Mouse (Mus musculus) layer of hippocampus, adult 9-11 months (tissue): ENCODE measurements around the gene Rtn2.

Source experiments
- DNase-seq: peaks from one replicate; pipeline ENCODE4 v3.0.0; 2022

The Rtn2 gene

DNA sequence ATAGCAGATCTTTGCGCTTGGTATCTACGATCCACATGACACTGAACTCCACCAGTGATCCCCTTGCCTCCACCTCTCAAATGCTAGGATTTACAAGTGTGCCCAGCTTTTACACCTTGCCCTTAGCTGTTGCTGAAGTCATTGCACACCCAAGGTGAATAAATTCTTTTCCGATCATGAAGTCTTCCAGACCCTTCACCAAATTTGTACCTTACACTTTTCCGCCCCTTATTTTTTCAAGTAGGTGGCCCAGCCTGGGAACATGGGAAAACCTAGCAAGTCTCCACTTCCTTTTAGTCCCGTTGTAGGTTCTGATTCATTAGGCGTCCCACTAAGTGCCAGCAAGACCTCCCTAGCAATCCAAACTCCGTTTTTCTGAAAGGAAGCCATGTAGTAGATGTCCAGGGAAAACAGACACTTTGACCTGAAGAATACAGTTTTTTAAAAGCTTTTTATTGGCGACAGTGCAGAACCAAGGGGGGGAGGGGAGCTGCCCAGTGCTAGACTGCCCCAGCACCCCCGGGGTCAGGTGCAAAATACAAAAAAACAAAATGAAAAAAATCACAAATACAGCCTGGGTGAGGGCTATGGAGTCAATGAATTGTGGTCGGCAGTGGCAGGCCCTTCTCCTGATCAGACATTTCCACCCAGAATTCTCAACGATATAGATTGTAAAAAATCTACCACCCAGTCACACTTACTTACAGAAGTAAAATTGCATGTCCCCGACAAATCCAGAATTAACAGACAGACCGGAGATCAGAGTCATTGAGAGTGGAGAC, 20.0 kb downstream of the Rtn2 start:
- no peak for DNase-seq

GRCm38 (mm10) chr7:19303046-19303305, 20.6 kb downstream of the Rtn2 start:
- DNase-seq = no peak

DNA sequence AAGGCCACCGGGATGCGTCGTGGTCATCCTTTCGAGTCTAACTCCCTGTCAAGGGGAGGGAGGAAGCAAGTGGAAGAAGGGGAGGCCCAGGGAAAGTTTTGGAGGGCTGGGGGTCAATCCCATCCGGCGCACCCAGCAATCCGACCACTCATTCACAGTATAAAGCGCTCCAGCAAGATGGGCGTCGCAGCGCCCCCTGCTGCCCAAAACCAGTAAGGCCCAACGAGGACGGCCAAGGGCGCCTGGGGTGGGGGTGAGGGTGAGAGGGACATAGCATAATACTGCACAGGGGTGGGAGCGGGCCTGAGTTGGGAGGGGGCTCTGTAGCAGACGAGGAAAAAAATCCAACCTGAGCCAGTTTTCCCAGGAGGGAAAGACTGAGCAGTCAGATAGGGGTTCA, 21.3 kb downstream of the Rtn2 start:
- no peak for DNase-seq

GRCm38 (mm10) chr7:19304501-19305412, 22.3 kb downstream of the Rtn2 start:
- no peak for DNase-seq

DNA sequence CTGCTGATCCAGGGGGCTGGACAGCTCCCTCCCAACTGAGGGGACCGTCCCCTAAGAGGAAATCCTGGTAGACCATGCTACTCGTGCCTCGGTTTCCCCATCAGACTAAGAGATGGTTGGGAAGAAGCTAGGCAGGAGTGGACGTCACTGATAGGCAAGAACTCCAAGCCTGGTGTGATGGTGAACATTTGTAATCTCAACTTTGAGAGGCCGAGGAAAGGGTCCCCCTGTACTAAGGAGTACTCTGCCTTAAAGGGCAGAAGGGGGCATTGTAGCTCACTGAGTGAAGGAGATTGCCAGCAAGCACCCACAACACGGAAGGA, 22.9 kb downstream of the Rtn2 start:
- no peak for DNase-seq

DNA sequence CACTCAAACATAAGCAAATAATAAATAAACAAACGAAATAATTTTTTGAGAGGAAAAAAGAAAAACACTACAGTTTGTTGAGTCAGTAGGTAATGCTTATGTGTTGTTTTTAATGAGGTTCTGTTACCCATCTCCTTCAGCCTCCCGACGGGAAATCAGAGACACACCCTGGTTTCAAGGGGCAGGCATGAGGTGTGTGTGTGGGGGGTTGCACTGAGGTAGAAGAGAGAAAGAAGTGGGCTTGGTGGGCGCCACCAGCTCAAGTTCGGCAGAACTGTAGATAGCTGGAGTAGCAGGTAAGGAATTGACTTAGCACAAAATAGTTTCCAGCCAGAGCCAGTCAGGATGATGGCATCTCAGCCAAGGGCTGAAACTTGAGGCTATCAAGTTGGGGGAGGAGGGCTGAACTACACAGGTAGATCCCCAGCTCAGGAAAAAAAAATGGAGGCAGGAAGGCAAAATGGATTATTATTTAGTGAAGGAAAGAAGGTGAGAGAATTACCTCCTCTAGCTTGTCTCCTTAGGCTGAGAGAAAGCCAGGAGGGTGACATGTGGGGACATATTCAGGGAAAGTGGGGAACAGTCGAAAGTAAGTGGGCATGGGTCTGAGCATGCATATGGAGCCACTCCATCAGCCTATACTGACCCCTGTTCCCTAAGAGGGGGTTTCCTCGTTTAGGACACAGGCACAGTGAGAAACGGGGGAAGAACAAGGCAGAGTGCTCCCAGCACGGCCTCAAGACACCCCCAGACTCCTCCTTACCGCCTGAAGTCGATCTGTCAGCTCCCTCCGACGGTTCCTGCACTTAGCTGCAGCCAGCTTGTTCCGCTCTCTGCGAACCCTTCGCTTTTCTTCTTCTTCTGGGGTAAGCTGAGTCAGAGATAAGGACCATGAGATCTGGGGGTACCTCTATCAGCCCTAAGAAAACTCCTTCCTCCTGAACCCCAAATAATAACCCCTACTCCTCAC, 23.7 kb downstream of the Rtn2 start:
- no peak for DNase-seq

DNA sequence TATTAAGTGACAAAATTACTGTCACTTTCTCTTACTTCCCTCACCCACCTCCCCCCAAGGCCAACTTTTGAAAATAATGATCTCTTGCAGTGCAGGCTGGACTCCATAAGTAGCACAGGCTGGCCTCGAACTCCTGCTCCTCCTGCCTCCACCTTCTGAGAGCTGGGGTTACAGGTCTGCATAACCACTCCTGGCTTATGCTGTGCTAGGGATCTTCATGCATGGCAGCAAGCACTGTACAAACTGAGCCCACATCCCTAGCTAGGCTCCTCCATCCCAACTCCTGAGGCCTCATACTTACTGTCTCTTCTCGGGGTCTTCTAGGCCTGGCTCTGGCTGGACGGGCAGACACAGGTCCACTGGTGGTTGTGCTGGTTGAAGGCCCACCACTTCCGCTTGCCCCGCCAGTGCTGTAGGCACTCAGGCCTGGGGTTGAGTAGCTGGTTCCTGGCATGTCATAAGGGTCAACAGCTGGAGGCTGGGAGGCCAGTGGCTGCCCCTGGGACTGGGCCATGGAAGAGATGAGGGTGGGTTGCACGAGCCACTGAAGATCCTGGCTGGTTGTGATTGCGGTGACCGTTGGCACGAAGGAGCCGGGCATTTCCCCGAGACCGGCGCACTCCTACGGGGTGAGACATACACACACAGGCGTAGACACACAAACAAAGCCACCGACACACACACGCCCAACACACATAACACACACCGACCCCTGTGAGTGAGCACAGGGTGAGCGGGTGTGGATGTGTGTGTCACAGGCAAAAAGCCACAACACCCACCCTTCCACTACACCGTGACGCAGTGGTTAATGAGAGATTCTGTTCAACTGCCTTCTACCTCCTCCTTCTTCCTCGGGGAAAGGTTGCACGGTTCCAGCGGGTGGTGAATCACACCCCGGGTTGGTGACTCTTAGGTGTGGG, 24.7 kb downstream of the Rtn2 start:
- DNase-seq = no peak

DNA sequence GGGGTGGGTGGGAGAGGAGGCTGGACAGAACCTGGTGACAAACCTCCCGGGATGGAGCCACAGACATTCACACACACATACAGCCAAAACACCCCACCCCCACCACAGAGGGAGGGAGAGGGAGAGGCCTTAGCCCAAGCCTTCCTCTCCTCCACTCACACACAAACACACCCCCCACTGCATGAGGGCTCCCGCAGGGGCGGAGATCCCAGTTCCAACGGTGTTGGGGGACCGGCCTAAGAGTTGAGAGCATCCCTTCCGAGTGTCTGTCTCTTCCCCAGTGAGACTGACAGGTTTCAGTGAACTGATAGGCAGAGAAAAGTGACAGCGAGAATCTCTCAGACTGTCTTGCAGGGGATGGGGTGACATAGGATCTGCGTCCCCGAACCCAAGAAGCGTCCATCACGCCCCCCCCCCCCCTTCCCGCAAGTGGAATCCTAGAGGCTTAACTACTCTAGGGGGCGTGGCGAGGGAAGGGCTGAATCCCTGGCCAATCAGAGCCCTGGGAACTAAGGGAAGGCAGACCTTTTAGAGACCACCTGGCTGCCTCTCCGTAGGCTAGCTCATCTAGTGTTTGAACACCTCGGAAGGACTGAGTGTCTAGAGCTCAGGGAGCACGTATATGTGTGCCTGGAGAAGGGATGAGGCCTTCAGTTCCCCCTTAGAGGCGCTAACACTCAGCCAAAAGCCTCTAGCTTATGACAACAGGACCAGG, 25.5 kb downstream of the Rtn2 start:
- DNase-seq = peak; percentile 85

DNA sequence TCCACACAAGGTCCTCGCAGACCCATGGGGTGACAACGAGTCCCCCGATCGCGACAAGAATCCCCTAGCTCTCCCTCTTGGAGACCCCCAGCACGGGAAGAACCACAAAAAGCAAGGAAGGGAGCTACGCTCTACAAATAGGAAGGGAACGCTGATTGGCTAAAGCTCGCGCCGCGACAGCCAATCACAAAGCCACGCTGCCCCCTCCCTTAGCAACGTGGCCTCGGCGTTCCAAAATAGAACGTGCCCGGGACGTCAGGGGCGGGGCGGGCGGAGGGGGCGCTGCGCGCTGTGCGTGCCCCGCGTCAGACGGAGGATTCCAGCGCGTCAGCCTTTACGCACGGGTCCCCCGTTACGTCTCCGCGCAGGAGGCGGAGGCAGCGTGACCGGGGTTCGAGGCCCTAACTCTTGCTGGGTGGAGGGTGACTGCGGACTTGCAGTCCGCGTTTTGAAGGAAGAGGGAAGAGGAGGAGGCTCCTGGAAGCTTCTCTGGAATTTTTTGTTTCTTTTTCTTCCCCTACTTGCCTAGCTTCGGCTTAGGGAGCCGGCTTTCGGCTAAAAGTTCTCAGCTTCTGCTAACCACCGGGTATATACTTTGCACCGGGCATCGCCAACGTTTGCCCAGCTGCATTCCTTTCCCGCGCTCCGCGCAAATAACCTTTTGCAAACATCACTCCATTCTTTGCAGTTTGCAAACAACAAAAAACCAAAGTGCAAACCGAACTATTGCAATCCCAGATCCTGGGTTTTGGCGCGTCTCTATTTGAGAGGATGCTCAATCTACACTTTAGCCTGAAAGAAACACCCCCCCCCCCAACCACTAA, 26.2 kb downstream of the Rtn2 start:
- DNase-seq = peak; percentile 96

GRCm38 (mm10) chr7:19309278-19309883, 27.0 kb downstream of the Rtn2 start:
- no peak for DNase-seq

DNA sequence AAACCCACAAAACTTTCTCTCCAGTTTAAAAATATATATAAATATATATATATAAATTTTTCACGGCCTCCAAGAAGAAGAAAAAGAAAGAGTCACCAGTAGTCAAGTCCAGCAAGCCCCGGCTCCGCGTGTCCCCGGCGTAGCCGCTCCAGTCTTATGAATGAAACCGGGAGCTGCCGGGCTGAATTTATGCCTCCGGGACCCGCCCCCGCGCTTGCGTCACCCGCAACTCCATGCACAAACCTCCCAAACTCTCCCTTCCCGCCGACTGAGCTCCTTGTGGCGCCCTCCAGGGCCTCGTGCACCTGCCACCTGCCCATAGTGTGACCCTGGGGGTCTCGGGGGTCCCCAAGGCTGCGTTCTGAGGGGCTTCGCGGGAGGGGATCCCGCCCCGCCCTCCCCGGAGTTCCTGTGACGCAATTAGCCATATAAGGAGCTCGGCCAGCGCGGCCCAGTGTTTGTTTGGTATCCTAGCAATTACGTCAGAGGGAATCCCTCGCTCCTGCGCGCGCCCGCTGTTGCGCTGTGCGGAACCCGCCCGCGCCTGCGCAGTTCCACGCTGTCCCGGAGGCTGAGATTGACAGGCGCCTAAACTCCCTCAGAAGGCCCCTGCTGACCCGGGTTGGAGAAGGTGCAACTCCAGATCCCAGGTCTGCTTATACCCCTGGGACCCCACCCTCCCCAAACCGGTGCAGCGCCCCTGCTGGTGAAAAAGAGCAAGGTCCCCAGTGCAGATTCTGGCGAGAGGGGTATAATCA, 27.6 kb downstream of the Rtn2 start, which contains the start of gene Fosb:
Fosb (minus strand) TSS at position 168 of the 758 bp plus-strand sequence.
- DNase-seq = peak; percentile 97

DNA sequence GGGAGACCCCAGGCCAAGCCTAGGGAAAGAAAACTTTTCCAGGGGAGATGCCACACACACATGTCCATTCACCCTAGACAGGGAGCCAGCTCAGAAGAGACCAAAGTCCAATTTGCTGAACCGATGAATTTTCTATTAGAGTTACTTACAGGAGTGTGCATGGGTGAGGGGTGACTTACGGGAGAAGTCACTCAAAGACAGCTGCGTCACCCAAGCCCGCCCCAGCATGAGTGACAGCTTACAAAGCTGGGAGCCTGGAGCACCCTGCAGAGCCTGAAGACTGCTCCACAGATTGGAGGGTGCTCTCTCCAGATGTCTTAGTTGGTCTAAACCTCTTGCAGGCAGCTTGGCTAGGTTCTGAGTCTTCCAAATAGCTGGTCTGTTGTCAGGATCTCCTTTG, 29.6 kb downstream of the Rtn2 start:
- no peak for DNase-seq

DNA sequence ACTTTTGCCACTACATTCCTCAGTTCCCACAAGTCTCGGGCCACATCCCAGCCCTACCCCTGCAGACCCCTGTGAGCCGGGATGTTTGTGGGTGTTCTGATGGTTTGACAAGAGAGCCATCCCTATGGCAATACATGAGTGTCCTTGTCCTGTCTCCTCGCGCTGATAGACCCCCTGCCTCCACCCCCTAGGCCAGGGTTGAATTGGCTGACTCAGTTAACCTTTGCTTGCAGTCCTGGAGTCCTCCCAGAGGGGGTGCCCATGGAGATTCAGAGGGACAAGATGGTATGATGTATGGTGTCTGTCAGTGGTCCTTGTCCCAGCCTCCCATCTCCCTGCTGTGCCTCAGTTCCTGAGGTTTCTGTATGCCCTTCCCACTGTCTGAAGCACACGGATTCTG, 31.6 kb downstream of the Rtn2 start:
- DNase-seq = no peak

DNA sequence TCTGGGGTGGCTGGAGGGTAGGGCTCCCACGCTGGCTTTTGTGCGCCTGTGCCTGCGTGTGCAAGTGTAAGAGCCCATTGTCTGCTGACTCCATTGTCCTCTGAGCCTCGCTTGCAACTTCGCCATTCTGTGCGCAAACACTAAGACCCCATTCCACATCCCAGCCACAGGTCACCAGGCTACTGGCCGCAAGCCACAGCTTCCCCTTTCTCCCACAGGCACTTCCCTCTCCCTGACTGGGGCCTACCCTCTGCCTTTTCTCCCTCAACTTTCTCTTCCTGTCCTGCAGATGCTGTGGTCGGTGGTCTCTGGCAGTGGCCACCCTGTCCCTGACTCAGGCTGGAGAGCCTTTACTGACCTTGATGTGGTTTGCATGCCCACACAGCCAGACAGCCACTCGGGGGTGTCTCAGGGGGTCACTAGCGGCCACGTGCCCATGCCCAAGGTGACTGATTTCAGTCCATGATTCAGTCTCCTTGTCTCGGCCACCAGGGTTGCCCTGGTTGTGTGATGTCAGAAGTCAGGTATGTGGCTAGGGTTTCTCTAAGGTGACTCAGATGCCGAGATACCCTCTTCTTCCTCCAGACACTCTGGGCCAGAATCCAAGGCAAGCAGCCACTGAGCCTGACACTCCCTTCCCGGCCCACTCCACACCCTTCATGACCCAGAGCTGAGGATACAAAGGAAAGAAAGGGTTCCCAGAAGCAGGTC, 34.2 kb downstream of the Rtn2 start:
- DNase-seq = peak; percentile 65

DNA sequence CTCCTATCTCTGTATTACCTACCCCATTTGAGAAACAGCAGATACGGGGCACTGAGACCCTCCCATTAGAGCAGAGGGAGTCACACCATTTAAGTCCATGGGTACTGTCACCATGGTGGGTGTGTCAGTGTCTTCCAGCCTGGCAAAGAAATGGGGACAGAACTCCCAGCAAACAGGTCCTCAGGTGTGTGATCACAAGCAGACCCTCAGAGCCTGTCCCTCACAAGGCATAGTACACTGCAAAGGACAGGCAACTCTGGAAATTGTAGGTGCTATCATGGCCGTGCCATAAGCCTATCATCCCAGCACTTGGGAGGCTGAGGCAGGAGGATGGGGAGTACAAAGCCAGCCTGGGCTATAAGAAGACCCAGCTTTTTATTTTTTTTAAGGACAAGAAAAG, 35.8 kb downstream of the Rtn2 start:
- no peak for DNase-seq

- DNase-seq = no peak
Observed at GRCm38 (mm10) chr7:19318676-19319075, 36.3 kb downstream of the Rtn2 start.

- DNase-seq = no peak
Observed at GRCm38 (mm10) chr7:19319458-19319857, 37.0 kb downstream of the Rtn2 start.

DNA sequence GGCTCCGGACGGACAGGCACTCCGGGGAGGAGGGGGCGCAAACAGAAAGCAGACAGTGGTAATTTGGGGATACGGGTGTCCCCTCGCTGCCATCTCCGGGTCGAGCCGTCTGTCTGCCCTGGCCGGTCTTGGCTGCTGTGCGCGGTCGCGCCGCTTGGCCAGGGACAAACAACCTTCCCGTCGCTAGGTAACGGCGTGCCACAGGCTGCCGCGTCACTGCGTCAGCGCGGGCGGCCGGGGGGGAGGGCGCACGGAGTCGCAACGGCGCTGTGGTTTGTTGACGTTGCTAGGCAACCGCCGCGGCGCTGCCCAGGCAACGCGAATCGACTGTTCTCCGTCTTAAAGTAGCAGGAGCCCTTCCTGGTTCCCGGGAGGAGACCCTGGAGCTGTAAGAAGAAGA, 37.5 kb downstream of the Rtn2 start:
- DNase-seq = peak; percentile 96

DNA sequence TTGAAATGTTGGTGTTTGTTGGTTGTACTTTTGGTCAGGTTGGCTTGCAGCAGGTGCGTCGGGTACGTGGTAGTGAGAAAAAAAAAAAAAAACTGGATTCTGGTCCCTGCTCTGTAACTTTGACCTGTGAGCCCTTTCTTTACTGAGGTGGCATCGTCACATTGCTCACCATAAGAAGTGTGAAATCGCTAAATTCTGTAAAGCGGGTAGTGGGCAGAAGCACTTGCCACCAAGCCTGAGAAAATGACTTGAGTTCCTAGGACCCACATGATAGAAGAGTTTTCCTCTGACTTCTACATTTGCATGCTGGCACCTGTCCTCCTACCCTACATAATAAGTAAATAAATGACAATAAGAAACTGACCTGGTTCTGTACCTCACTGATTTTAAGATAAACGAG, 38.2 kb downstream of the Rtn2 start:
- DNase-seq = no peak
